Mouse (Mus musculus) hindbrain, embryonic 13.5 days (tissue): Measurements from ENCODE around the gene Fam53a. TPM values are rescaled to one million over a fixed set of nuclear protein-coding genes. Genes with fewer than 3 reads are reported as not detected.
A peak's percentile ranks its signal among the peaks of the same experiment; 100 is the strongest.

Source experiments
- ATAC-seq: fragments of 200-750 bp; cut with Nextera tagmentation; 2 replicates; pipeline ENCODE4 v1.8.0; 2017; ENCODE audit warnings: moderate TSS enrichment; ENCODE audit not compliant: low FRiP score
- H3K27ac ChIP-seq: fragments of 300-500 bp; sonication (generic); 2 replicates; pipeline ENCODE4 v1.5.1; 2015; ENCODE audit warnings: inconsistent platforms, mild to moderate bottlenecking, moderate library complexity
- H3K27me3 ChIP-seq: fragments of 300-500 bp; sonication (generic); 2 replicates; pipeline ENCODE4 v1.6.1; 2015; ENCODE audit warnings: mild to moderate bottlenecking, inconsistent platforms
- H3K36me3 ChIP-seq: fragments of 300-500 bp; sonication (generic); 2 replicates; pipeline ENCODE4 v1.6.1; 2015; ENCODE audit warnings: mild to moderate bottlenecking, inconsistent platforms
- H3K4me1 ChIP-seq: fragments of 300-500 bp; sonication (generic); replicated peaks from 2 replicates; pipeline ENCODE4 v1.6.1; 2015; ENCODE audit warnings: inconsistent platforms
- H3K4me2 ChIP-seq: fragments of 300-500 bp; sonication (generic); 2 replicates; pipeline ENCODE4 v1.6.1; 2015; ENCODE audit warnings: inconsistent platforms, mild to moderate bottlenecking, moderate library complexity
- H3K4me3 ChIP-seq: fragments of 300-500 bp; sonication (generic); 2 replicates; pipeline ENCODE4 v1.5.1; 2015; ENCODE audit warnings: mild to moderate bottlenecking, inconsistent platforms
- H3K9ac ChIP-seq: fragments of 300-500 bp; sonication (generic); 2 replicates; pipeline ENCODE4 v1.6.1; 2015; ENCODE audit warnings: mild to moderate bottlenecking, inconsistent platforms
- H3K9me3 ChIP-seq: fragments of 300-500 bp; sonication (generic); 2 replicates; pipeline ENCODE4 v1.6.1; 2016; ENCODE audit warnings: inconsistent platforms
- WGBS: fragments of 180-500 bp; shearing (Covaris S2); methylation state at CpG from one replicate; pipeline ENCODE4 v1.1.7; 2015; 5-methylcytosine and 5-hydroxymethylcytosine counted together
- polyA plus RNA-seq: library from polyadenylated mRNA; unstranded; fragments of >200 nt; fragmentation: Nextera tagmentation; extraction: Ambion mirVana; gene quantifications from 2 replicates; pipeline ENCODE4 v1.2.1, GENCODE M21; 2015

The Fam53a gene
- polyA plus RNA-seq, 1 experiment from 2014 or later, result 35.8 TPM

DNA sequence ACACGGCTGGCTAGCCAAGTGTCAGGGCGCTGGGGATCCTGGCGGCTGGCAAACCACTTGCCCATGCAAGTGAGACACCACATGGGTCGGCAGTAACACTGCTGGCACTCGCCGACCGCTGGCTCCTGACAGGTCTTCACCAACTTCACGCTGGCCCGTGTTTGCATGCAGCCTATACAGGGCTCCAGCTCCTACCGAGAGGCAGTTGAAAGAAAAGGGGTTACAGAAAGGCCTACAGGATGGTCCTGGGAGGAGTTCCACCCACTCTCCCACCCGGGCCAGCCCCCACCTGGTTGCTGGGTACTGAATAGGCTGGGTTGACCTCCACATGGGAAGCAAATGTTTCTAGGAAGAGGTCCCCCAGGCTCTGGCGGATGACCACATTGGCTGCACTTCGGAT lies 25.0 kb upstream of the Fam53a start:
- no peaks in the 10 kb centered on the region for H3K9me3 ChIP-seq
- no peaks in the 10 kb centered on the region for H3K27me3 ChIP-seq
- H3K4me1 ChIP-seq, result peaks cover 58% of the 10 kb centered on the region
- H3K9ac ChIP-seq, result 0 out of 2 replicates have a peak overlapping the region, but pooled peaks have one; percentile 19
- WGBS, result 94% methylated on average over 13 of the region's 13 CpGs
- H3K36me3 ChIP-seq, result peaks cover 24% of the 10 kb centered on the region
- H3K4me2 ChIP-seq, result no peak overlapping the region
- H3K4me3 ChIP-seq, result no peak overlapping the region
- H3K27ac ChIP-seq, result no peak overlapping the region
- no peak for ATAC-seq

DNA sequence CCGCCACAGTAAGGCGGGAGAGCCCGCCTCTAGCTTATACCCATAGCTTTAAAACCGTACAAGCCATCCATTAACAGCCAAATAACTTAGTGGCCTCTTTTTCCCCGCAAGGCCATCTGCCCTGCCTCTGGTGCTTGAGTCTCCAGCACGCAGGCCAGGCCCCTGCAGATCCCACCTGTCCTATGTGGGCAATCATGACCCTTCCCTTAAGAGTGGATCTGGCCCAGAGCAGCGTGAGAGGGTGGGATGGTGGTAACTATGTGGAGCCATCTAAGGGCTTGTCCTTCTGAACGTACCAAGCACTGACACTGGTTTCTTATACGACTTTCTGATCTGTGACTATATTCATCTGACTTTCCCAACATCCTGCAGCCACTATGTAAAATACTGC lies 23.3 kb upstream of the Fam53a start:
- no peaks in the 10 kb centered on the region for H3K9me3 ChIP-seq
- peaks cover 49% of the 10 kb centered on the region for H3K4me1 ChIP-seq
- H3K27me3 ChIP-seq, result no peaks in the 10 kb centered on the region
- peak overlapping the region; percentile 70 for H3K4me2 ChIP-seq
- ATAC-seq, result peak; percentile 52
- H3K27ac ChIP-seq, result peak overlapping the region; percentile 98
- H3K36me3 ChIP-seq, result peaks cover 34% of the 10 kb centered on the region
- H3K4me3 ChIP-seq, result peak overlapping the region; percentile 81
- peak overlapping the region; percentile 62; the same call in 1 of the 2 replicates for H3K9ac ChIP-seq
- 2% methylated on average over 9 of the region's 9 CpGs for WGBS

DNA sequence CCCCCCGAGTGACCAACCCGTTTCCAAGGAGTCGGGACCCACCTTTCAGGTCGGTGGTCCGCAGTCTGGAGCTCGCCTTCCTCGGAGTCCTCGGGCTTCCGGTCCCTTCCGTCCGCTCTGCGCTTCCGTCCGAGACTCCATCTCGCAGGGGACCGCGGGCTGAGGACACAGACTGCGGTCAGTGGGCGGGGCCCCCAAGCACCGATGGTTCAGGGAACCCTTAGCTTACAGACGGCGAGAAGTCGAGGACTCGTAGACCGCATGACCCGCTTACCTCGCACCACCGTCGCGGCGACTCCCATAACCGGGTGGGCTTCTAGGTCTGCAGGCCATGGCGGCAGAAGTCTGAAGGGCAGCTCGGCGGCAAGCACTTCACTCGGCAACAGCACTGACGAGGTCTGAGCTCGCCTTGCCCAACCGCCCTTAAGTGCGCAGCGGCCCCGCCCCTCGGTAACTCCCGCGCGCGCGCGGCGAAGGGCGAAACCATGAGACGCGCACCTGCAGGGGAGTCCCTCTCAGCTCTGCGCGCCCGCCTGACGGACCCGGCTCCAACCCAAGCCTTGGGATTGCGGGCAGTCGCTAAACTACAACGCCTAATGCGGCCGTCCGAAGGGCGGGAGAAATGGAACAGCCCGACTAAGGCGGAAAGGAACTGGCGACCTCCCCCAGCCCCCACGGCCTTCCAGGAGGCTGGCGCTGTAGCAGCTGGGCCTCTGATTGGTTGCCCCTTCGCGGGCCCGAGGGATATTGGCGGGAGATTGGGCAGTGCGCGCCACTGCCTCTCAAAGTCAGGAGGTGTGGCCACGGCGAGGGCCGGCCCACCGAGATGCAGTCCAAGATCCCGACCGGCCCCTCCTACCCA lies 22.7 kb upstream of the Fam53a start, which contains the start of gene Slbp:
Gene Slbp (minus strand): TSS at position 654 of the 862 bp plus-strand sequence.
- Histone ChIP-seq H3K9me3 (no peaks in the 10 kb centered on the region), H3K9ac (peak within 1 kb of the TSS; percentile 84), H3K27me3 (no peaks in the 10 kb centered on the region), H3K4me1 (peaks cover 47% of the 10 kb centered on the region), H3K4me2 (peak within 1 kb of the TSS; percentile 70), H3K27ac (peak within 1 kb of the TSS; percentile 98), H3K36me3 (peaks cover 40% of the 10 kb centered on the region), H3K4me3 (peak within 1 kb of the TSS; percentile 81)
- peak; percentile 96 for ATAC-seq
- under 1% methylated on average over 82 of the region's 82 CpGs for WGBS

DNA sequence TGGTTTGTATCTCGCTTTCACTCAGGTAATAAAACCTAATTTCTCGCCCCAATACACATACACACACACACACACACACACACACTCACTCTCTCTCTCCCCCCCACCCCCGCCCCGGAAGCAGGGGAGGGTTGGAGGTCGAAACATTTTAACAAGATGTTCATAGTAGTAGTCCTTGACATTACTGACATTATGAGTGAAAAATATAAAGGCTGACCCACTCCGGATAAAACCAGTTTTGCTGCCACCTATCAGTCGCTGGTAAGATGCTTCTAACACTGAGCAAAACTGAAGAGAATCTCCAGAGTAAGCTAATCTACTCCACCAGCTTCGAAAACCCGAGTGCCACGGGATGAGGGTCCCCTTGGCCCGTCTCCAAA lies 22.1 kb upstream of the Fam53a start:
- Histone ChIP-seq H3K27me3 (no peaks in the 10 kb centered on the region), H3K4me3 (peak overlapping the region; percentile 81), H3K27ac (peak overlapping the region; percentile 98), H3K4me1 (peaks cover 41% of the 10 kb centered on the region), H3K9ac (peak overlapping the region; percentile 84), H3K4me2 (peak overlapping the region; percentile 70), H3K36me3 (peaks cover 46% of the 10 kb centered on the region), H3K9me3 (no peaks in the 10 kb centered on the region)
- 1% methylated on average over 11 of the region's 11 CpGs for WGBS
- no peak; the same call in none of the 2 replicates for ATAC-seq

DNA sequence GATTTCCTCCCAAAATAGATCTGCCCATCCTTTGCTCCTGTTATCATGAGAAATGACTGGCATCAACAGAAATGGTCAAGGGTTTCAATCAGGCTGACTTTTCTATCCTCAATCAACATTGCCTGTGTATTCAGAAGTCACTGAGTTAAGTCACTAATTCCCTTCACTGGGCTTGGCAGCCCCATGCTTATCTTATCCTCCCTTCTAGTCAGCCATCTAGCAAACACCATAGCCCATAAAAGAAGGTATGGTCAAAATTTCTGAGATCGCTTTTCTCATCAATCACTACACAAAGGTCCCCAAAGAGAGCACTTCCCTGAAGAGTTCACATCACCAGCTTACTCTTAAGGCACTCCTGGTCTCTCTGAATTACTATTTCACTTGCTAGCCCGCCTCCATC lies 21.6 kb upstream of the Fam53a start:
- WGBS, result 16% methylated on average over 2 of the region's 2 CpGs
- peaks cover 51% of the 10 kb centered on the region for H3K36me3 ChIP-seq

DNA sequence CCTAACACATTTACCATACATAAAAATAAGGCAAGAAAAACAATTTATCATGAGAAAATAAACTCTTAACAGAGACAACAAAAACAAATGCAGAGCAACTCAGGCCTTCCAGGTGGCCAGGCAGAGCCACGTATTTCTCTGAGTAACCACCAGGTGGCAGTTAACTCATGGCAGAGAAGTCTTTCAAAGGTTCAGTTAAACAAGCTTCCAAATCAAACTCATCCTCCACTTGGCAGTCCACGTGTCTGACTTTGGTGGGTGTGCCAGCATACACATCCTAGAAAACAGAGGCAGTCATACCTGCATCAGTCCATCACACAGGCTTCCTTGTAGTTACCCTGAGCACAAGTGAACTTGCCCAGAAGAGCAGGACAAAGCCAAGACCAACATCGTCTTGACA lies 11.2 kb upstream of the Fam53a start:
- no peak overlapping the region for H3K27ac ChIP-seq
- peaks cover 56% of the 10 kb centered on the region for H3K36me3 ChIP-seq
- ATAC-seq, result no peak
- WGBS, result 51% methylated on average over 3 of the region's 3 CpGs
- H3K4me3 ChIP-seq, result no peak overlapping the region
- no peaks in the 10 kb centered on the region for H3K9me3 ChIP-seq
- H3K4me1 ChIP-seq, result no peaks in the 10 kb centered on the region
- no peaks in the 10 kb centered on the region for H3K27me3 ChIP-seq
- no peak overlapping the region for H3K4me2 ChIP-seq
- H3K9ac ChIP-seq, result no peak overlapping the region

More for the DNA sequence above, 21.6 kb upstream of the Fam53a start:
- Histone ChIP-seq H3K4me3 (peak overlapping the region; percentile 81), H3K27ac (peak overlapping the region; percentile 98), H3K4me1 (peaks cover 36% of the 10 kb centered on the region), H3K9ac (peak overlapping the region; percentile 84), H3K9me3 (no peaks in the 10 kb centered on the region), H3K27me3 (no peaks in the 10 kb centered on the region), H3K4me2 (peak overlapping the region; percentile 70)
- no peak for ATAC-seq

DNA sequence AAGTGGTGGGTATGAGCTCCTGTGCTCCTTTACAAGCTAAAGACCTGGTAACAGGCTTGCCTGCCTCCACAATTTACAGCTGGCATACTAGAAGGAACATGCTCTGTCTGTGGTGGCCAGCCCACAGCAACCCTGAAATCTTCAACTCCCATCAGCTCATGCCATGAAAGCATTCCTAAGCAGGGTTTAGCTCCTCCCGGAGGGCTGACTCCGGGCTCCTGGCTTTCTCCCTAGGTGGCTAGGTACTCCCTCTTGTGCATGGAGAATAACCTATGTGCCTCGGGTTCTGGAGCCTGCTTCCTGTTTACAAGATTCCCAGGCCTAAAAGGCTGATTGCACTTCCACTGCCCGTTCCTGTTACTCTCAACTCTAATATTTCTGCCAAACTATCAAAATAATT lies 9.4 kb upstream of the Fam53a start:
- no peaks in the 10 kb centered on the region for H3K27me3 ChIP-seq
- no peak overlapping the region for H3K27ac ChIP-seq
- no peaks in the 10 kb centered on the region for H3K4me1 ChIP-seq
- ATAC-seq, result no peak
- H3K4me2 ChIP-seq, result no peak overlapping the region
- peaks cover 42% of the 10 kb centered on the region for H3K36me3 ChIP-seq
- H3K9ac ChIP-seq, result no peak overlapping the region
- no peaks in the 10 kb centered on the region for H3K9me3 ChIP-seq
- 74% methylated on average over 4 of the region's 4 CpGs for WGBS
- no peak overlapping the region for H3K4me3 ChIP-seq

DNA sequence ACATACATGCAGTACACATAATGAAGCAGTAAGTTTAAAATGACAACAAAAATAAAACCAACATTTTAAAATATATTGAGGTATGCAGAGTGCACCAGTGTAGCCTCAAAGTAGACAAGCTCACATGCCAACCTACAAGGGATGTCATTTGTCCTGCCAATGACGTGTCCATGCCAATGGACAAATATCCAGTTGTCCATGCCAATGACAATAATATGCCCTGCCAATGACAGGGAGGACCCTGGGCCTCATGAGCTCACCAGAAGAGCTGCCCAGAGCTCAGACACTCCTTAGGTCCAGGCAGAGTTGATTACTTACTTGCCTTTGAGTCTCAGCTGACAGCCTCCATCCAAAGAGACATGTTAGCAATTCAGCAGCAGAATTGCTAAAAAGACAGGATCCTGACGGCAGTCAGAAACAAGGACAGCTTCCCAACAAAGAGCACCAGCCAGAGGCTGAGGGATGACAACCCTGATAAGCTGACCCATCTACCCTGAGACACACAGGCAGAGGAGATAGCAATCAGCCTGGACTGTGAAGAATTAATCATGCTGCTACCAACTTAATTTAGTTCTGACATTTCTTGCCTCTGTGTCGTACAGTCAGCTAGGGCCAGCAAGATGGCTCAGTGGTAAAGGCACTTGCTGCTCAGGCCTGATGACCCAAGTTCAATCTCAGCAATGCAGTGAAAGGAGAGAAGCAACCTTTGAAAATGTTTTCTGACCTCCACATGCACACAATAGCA lies 8.3 kb upstream of the Fam53a start:
- Histone ChIP-seq H3K4me1 (no peaks in the 10 kb centered on the region), H3K9ac (no peak overlapping the region), H3K9me3 (no peaks in the 10 kb centered on the region), H3K27me3 (no peaks in the 10 kb centered on the region), H3K27ac (no peak overlapping the region), H3K4me3 (no peak overlapping the region), H3K4me2 (no peak overlapping the region), H3K36me3 (peaks cover 32% of the 10 kb centered on the region)
- 78% methylated on average over 3 of the region's 3 CpGs for WGBS
- no peak for ATAC-seq

DNA sequence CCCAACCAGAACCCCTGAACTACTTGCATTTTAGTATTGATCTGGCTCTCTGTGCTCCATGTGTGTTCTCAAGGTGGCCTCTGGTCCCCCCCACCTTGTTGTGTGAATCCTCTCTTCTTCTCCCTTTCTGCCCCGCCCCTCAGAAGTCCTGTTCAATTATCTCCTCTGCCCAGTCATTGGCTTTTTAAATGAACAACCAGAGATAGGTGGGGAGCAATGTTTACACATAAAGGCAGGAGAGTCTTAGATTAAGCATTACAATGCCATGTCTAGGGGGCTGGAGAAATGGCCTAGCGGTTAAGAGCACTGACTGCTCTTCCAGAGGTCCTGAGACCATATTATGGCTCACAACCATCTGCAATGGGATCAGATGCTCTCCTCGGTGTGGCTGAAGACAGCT lies 5.9 kb upstream of the Fam53a start:
- Histone ChIP-seq H3K4me2 (no peak overlapping the region), H3K4me1 (peaks cover 4% of the 10 kb centered on the region), H3K36me3 (peaks cover 13% of the 10 kb centered on the region), H3K27ac (no peak overlapping the region), H3K27me3 (no peaks in the 10 kb centered on the region), H3K9me3 (no peaks in the 10 kb centered on the region), H3K9ac (no peak overlapping the region), H3K4me3 (no peak overlapping the region)
- no peak for ATAC-seq
- WGBS, result 89% methylated on average over 3 of the region's 3 CpGs

DNA sequence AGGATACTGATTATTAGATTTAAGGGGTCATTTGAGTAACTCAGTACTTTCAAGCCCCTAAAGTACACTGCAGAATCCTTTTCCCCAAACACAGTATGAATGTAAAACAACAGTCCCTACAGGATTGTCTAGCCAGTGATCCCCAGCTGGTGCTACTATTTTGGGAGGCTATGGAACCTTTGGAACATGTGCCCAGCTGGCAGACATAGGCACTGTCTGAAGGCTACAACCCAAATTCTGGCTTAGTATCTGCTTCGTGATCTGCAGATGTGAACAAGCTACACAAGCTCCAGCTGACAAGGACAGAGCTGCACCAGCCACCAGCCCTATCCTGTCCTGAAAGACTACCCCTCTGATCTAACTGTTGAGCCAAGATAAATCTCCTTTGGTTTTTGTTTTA lies 3.1 kb upstream of the Fam53a start:
- Histone ChIP-seq H3K27me3 (no peaks in the 10 kb centered on the region), H3K9me3 (no peaks in the 10 kb centered on the region), H3K4me1 (peaks cover 22% of the 10 kb centered on the region), H3K4me3 (no peak overlapping the region), H3K4me2 (no peak overlapping the region), H3K27ac (no peak overlapping the region), H3K9ac (no peak overlapping the region), H3K36me3 (no peaks in the 10 kb centered on the region)
- 92% methylated on average over 1 of the region's 1 CpGs for WGBS
- ATAC-seq, result no peak

DNA sequence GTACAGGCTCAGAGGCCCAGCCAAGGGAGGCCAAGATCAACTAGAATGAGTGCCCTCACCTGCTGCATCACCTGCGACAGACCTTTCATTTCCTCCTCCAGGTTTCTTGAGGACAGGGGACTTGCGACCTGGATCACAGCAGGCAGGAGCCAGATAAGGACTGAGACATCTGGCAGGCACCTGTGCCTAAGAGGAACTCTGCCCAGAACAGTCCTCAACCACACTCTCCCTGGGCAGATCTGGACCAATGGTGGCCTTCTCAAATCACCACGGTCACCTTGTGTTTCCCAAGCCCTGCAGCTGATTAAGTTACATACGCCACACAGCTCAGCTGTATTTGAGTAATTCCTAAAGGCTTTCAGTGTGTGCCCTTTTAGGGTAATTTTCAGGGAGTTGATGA lies 1.2 kb upstream of the Fam53a start:
- Histone ChIP-seq H3K9ac (peak overlapping the region; percentile 70), H3K9me3 (no peaks in the 10 kb centered on the region), H3K4me3 (peak overlapping the region; percentile 65), H3K4me1 (peaks cover 25% of the 10 kb centered on the region), H3K36me3 (no peaks in the 10 kb centered on the region), H3K4me2 (peak overlapping the region; percentile 94), H3K27me3 (no peaks in the 10 kb centered on the region), H3K27ac (no peak overlapping the region; the same call in 1 of the 2 replicates)
- 71% methylated on average over 4 of the region's 4 CpGs for WGBS
- no peak for ATAC-seq

DNA sequence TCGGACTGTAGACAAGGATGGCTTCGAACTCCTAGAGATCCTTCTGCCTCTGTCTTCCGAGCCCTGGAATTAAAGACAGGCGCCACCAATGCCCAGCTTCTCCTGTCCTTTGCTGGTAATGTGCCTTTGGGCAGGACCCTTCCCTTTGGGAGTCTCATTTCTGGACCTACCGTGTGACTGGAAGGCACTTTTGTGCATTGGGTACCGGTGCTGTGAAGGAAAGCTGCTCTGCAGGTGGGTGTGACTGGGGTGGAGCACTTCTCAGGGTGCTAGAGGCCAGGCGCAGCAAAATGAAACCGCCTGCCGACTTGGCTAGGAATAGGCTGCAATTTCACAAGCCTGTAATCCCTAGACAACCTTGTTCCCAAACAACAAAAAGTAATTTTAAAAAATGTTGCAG lies 626 bp upstream of the Fam53a start:
- H3K27me3 ChIP-seq, result no peaks in the 10 kb centered on the region
- peak overlapping the region; percentile 70 for H3K9ac ChIP-seq
- peak overlapping the region; percentile 94 for H3K4me2 ChIP-seq
- WGBS, result 6% methylated on average over 9 of the region's 9 CpGs
- H3K4me1 ChIP-seq, result peaks cover 25% of the 10 kb centered on the region
- peak overlapping the region; percentile 65 for H3K4me3 ChIP-seq
- H3K27ac ChIP-seq, result peak overlapping the region; percentile 61
- H3K36me3 ChIP-seq, result no peaks in the 10 kb centered on the region
- ATAC-seq, result peak; percentile 32
- H3K9me3 ChIP-seq, result no peaks in the 10 kb centered on the region
